Mouse (Mus musculus) B cell, adult 62 days (primary cell): ENCODE results near the gene Zfp978. TPM values are rescaled to one million over a fixed set of nuclear protein-coding genes. Genes with fewer than 3 reads are reported as not detected.

ENCODE experiments used
- total RNA-seq: library from RNA; stranded (reverse); gene quantifications from 4 replicates; pipeline ENCODE4 v1.2.4, GENCODE M21; 2023

Gene Zfp978
- 0.66 to 0.86 TPM (median 0.73 TPM) in 4 replicates for total RNA-seq

GRCm38 (mm10) chr4:147361003-147361402, at the start of gene Zfp978:
Gene Zfp978 (plus strand): TSS chr4:147361303.

Other genes with a start within 250 kb of the Zfp978 start
- gene Zfp991, start 229.3 kb upstream of the Zfp978 start, total RNA-seq: 6.4 to 10.0 TPM (median 8.7 TPM) in 4 replicates
- gene Zfp988, start 55.6 kb upstream of the Zfp978 start, total RNA-seq: 0.26 to 0.53 TPM (median 0.51 TPM) in 3 of 4 replicates, not detected in the other
- gene Zfp982, start 131.1 kb downstream of the Zfp978 start, total RNA-seq: 0.60 to 0.63 TPM in 2 of 4 replicates, not detected in the others
- gene Gm16503, start 178.9 kb downstream of the Zfp978 start, total RNA-seq: 0.17 to 0.52 TPM (median 0.33 TPM) in 3 of 4 replicates, not detected in the other
- gene Zfp985, start 192.0 kb downstream of the Zfp978 start, total RNA-seq: 0.29 to 0.66 TPM (median 0.42 TPM) in 4 replicates